Mouse (Mus musculus): ENCODE measurements around the gene Ggta1.

- TF ChIP-seq ZC3H11A (IDR thresholded peaks at IDR 0.05; ENCODE audit: borderline replicate concordance, low read depth, low read length) = no peak
- no peak for TF ChIP-seq HCFC1 (IDR thresholded peaks at IDR 0.05; ENCODE audit: borderline replicate concordance, insufficient read depth, low read length)
- TF ChIP-seq MAFK (IDR thresholded peaks at IDR 0.05; ENCODE audit: insufficient read depth, low read depth, low read length) = no peak
Measured at GRCm38 (mm10) chr2:35497662-35498196, 34.7 kb upstream of the Ggta1 start.

All from ES-E14 (cell line).